Mouse (Mus musculus) MEL (cell line): Measurements from ENCODE around the gene Cry2.

Experiments
- CTCF ChIP-seq, 3 experiments: IDR thresholded peaks in 2 of 3; conservative IDR thresholded peaks in 1 of 3; 2 replicates each; pipeline ENCODE4 v1.5.1; 2011 to 2012; ENCODE audit warnings: low read length in 3 of 3, low read depth in 2 of 3, mild to moderate bottlenecking in 2 of 3, improper control_type of control experiment in 1 of 3, inconsistent platforms in 1 of 3, mixed read lengths in 1 of 3, moderate library complexity in 1 of 3; ENCODE audit not compliant: control insufficient read depth in 1 of 3, insufficient read depth in 1 of 3, poor library complexity in 1 of 3, severe bottlenecking in 1 of 3
- GATA1 ChIP-seq: IDR thresholded peaks from 2 replicates; pipeline ENCODE4 v1.6.1; 2011; ENCODE audit warnings: low read depth, low read length, improper control_type of control experiment
- POLR2A ChIP-seq, 2 experiments: IDR thresholded peaks; 2 replicates each; pipeline ENCODE4 v1.6.1; 2011 to 2012; ENCODE audit warnings: low read length in 2 of 2, mild to moderate bottlenecking in 2 of 2, control low read depth in 1 of 2, improper control_type of control experiment in 1 of 2, low read depth in 1 of 2, moderate library complexity in 1 of 2; ENCODE audit not compliant: control insufficient read depth in 1 of 2, insufficient read depth in 1 of 2, poor library complexity in 1 of 2
- TAL1 ChIP-seq: IDR thresholded peaks from 2 replicates; pipeline ENCODE4 v1.6.1; 2012; ENCODE audit warnings: mild to moderate bottlenecking, inconsistent platforms, low read length, moderate library complexity, mixed read lengths

- TF ChIP-seq POLR2A (IDR thresholded peaks at IDR 0.05; ENCODE audit: control insufficient read depth in 1 of 2, insufficient read depth in 1 of 2, low read depth in 1 of 2, low read length in 2 of 2, poor library complexity in 1 of 2) = no peak
- TF ChIP-seq TAL1 = no peak
- no peak for TF ChIP-seq CTCF (IDR thresholded peaks at IDR 0.05 in 2 of 3, conservative IDR thresholded peaks at IDR 0.05 in 1 of 3; ENCODE audit: control insufficient read depth in 1 of 3, insufficient read depth in 1 of 3, low read depth in 2 of 3, low read length in 3 of 3, poor library complexity in 1 of 3, severe bottlenecking in 1 of 3)
- TF ChIP-seq GATA1 = no peak
Measured at GRCm38 (mm10) chr2:92478313-92478688, 44.5 kb upstream of the Cry2 start.
